Mouse (Mus musculus): ENCODE data around the gene Kndc1.

The Kndc1 gene

GRCm38 (mm10) chr7:139955505-139955904 is 61.0 kb downstream of the Kndc1 start:
- DNase-seq: no peak

GRCm38 (mm10) chr7:139956658-139957057 is 62.2 kb downstream of the Kndc1 start:
- no peak for DNase-seq

- DNase-seq: no peak
These were observed 62.9 kb downstream of the Kndc1 start for GRCm38 (mm10) chr7:139957437-139957836.

- DNase-seq: no peak
These were observed 63.5 kb downstream of the Kndc1 start for GRCm38 (mm10) chr7:139957958-139958357.

GRCm38 (mm10) chr7:139961141-139961540 is 66.6 kb downstream of the Kndc1 start:
- DNase-seq: no peak

- no peak for DNase-seq
These were observed 69.3 kb downstream of the Kndc1 start for GRCm38 (mm10) chr7:139963814-139964213.

- DNase-seq: no peak
These were observed 72.7 kb downstream of the Kndc1 start for GRCm38 (mm10) chr7:139967175-139967574.

GRCm38 (mm10) chr7:139968428-139968827 is 73.9 kb downstream of the Kndc1 start:
- DNase-seq: no peak

GRCm38 (mm10) chr7:139969348-139970130 is 75.0 kb downstream of the Kndc1 start:
- DNase-seq: peak; percentile 68

GRCm38 (mm10) chr7:139970216-139970919 is 75.9 kb downstream of the Kndc1 start:
- no peak for DNase-seq

- DNase-seq: no peak
These were observed 76.5 kb downstream of the Kndc1 start for GRCm38 (mm10) chr7:139970979-139971378.

- no peak for DNase-seq
These were observed 76.9 kb downstream of the Kndc1 start for GRCm38 (mm10) chr7:139971436-139971835.

GRCm38 (mm10) chr7:139972923-139973331 is 78.4 kb downstream of the Kndc1 start:
- DNase-seq: no peak

- no peak for DNase-seq
These were observed 79.8 kb downstream of the Kndc1 start for GRCm38 (mm10) chr7:139974307-139974706.

- DNase-seq: no peak
These were observed 81.0 kb downstream of the Kndc1 start for GRCm38 (mm10) chr7:139975471-139975870.

- peak; percentile 81 for DNase-seq
These were observed 83.9 kb downstream of the Kndc1 start, which contains the start of gene 6430531B16Rik for GRCm38 (mm10) chr7:139978278-139978892. Gene 6430531B16Rik (minus strand): TSS chr7:139978755.

- peak; percentile 19 for DNase-seq
These were observed 84.7 kb downstream of the Kndc1 start for GRCm38 (mm10) chr7:139979011-139979719.

- DNase-seq: no peak
These were observed 86.3 kb downstream of the Kndc1 start for GRCm38 (mm10) chr7:139980778-139981177.

- DNase-seq: no peak
These were observed 87.6 kb downstream of the Kndc1 start for GRCm38 (mm10) chr7:139982058-139982457.

- DNase-seq: no peak
These were observed 90.0 kb downstream of the Kndc1 start for GRCm38 (mm10) chr7:139984505-139984904.

- no peak for DNase-seq
These were observed 93.8 kb downstream of the Kndc1 start for GRCm38 (mm10) chr7:139988272-139988671.

GRCm38 (mm10) chr7:139990864-139991394 is 96.4 kb downstream of the Kndc1 start:
- DNase-seq: no peak

All from cerebellum, adult 11-12 months (tissue).